Mouse (Mus musculus): Measurements from ENCODE around the gene Zcchc4. TPM values are rescaled to one million over a fixed set of nuclear protein-coding genes. Genes with fewer than 3 reads are reported as not detected.

Gene Zcchc4
- 13.0 and 14.7 TPM in 2 replicates for polyA plus RNA-seq (2015; fragmentation: Nextera tagmentation; extraction: Ambion mirVana)

- H3K36me3 ChIP-seq = no peaks in the 10 kb centered on the region
- no peak within 1 kb of the TSS for H3K4me3 ChIP-seq (replicated peaks)
- no peak within 1 kb of the TSS for H3K9ac ChIP-seq
- no peak within 1 kb of the TSS for H3K27ac ChIP-seq
- ATAC-seq (ENCODE audit: insufficient read depth, low FRiP score, low read depth) = no peak
- no peaks in the 10 kb centered on the region for H3K4me1 ChIP-seq
- no peak within 1 kb of the TSS for H3K4me2 ChIP-seq
- H3K9me3 ChIP-seq = no peaks in the 10 kb centered on the region
- WGBS = 59% methylated on average over 8 of the region's 8 CpGs
- H3K27me3 ChIP-seq (replicated peaks) = no peaks in the 10 kb centered on the region
These were observed at the start of gene Zcchc4 for GRCm38 (mm10) chr5:52775237-52775636. Gene Zcchc4 (plus strand): TSS chr5:52775409.

DNA sequence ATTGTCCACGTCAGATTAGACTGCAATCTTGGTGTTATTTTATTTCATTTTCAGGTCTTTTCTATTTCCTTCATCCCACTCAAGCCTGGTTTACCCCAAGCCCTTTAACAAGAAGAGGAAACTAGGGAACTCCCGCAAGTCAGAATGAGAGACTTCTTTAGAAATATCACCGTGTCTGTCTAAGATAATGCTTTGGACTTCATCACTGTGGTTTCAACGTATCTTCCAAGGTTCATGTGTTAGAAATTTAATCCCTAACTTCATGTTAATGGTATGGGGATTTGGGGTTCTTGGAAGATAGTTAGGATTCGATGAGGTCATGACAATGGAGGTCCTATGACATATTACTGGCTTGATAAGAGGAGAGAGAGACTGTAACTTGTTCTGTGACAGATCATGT, 47.5 kb upstream of the Zcchc4 start:
- no peaks in the 10 kb centered on the region for H3K4me1 ChIP-seq
- 87% methylated on average over 5 of the region's 5 CpGs for WGBS
- H3K4me3 ChIP-seq (replicated peaks) = no peak overlapping the region
- no peak for ATAC-seq (ENCODE audit: insufficient read depth, low FRiP score, low read depth)
- H3K27ac ChIP-seq = no peak overlapping the region
- H3K4me2 ChIP-seq = no peak overlapping the region
- H3K9ac ChIP-seq = no peak overlapping the region
- H3K9me3 ChIP-seq = no peaks in the 10 kb centered on the region
- no peaks in the 10 kb centered on the region for H3K36me3 ChIP-seq
- no peaks in the 10 kb centered on the region for H3K27me3 ChIP-seq (replicated peaks)

DNA sequence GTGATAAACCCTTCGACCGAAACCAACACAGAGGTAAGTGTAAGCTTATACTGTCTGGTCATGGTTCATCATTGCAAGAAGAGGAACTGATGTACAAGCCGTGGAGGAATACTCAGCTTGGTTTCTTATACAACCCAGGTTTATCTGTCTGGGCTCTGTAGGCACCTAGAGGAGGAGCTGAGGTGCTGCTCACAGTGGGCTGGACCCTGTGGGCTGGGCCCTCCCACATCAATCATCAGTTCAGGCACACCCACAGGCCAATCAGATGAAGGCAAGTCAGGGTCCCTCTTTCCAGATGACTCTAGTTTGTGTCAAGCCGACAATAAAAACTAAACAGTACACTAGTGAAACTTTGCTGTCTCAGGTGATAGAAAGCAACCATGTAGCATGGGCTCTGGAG, 42.4 kb upstream of the Zcchc4 start:
- H3K36me3 ChIP-seq = no peaks in the 10 kb centered on the region
- no peaks in the 10 kb centered on the region for H3K27me3 ChIP-seq (replicated peaks)
- no peak overlapping the region for H3K27ac ChIP-seq
- H3K9ac ChIP-seq = no peak overlapping the region
- 72% methylated on average over 4 of the region's 4 CpGs for WGBS
- no peak overlapping the region for H3K4me3 ChIP-seq (replicated peaks)
- ATAC-seq (ENCODE audit: insufficient read depth, low FRiP score, low read depth) = no peak
- peaks cover 4% of the 10 kb centered on the region; the same call in 1 of the 2 replicates for H3K4me1 ChIP-seq
- no peaks in the 10 kb centered on the region for H3K9me3 ChIP-seq
- H3K4me2 ChIP-seq = no peak overlapping the region

DNA sequence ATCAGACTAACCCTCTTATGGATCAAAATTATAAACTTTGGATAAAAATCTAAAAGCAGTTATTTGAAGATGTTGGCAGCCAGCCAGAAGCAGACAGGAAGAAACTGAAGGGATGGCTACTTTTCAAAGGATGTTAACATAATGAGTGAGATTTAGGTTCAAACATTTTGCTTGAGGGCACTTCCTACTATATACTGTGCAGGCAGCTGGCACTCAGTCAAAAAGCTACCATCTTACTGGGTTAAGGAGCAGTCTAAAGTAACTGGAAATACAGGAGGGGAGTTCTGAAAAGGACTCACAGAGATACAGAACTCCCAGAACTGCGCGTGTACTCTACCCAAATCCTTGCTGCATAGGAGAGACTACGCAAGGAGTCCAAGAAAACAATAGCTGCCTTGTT, 39.2 kb upstream of the Zcchc4 start:
- Histone ChIP-seq H3K27ac (no peak overlapping the region), H3K9me3 (no peaks in the 10 kb centered on the region), H3K9ac (no peak overlapping the region), H3K4me3 (replicated peaks) (no peak overlapping the region), H3K27me3 (replicated peaks) (no peaks in the 10 kb centered on the region), H3K4me1 (peaks cover 4% of the 10 kb centered on the region; the same call in 1 of the 2 replicates), H3K36me3 (no peaks in the 10 kb centered on the region), H3K4me2 (no peak overlapping the region)
- no peak for ATAC-seq (ENCODE audit: insufficient read depth, low FRiP score, low read depth)
- WGBS = 65% methylated on average over 3 of the region's 3 CpGs

DNA sequence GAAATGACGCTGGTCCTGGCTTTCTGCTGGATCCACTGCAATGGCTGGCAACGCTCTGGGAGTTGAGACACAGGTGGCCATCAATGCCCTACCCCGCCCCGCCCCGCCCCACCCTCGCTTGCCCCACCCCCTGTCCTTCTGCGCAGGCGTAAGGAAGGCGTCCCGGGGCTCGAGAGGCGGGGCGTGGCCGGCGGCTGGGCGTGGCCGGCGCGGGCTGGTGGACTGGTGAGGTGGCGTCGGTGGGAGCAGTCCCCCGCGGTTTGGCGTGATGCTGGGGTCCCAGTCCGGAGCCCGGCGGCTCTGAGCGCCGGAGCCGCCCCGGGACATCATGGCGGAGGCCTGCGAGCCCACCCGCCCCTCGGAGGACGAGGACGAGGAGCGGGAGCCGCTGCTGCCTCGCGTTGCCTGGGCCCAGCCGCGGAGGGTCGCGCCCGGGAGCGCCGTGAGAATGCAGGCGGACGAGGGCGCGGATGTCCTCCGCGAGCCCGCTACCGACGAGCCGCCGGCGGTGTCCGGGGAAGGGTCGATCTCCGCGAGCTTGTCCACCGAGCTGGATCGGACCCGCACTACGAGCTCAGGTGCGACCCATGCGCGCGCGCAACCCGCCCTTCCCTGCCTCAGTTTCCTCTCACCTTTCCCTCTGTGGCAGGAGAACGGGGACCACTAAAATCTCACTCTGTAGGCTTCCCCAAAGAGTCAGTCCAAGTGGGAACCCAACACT, 33.7 kb upstream of the Zcchc4 start, which contains the start of gene Pi4k2b:
Gene Pi4k2b (plus strand): TSS at position 184 of the 721 bp plus-strand sequence.
- ATAC-seq (ENCODE audit: insufficient read depth, low FRiP score, low read depth) = peak; percentile 92
- H3K4me1 ChIP-seq = no peaks in the 10 kb centered on the region; the same call in 1 of the 2 replicates
- H3K27ac ChIP-seq = peak within 1 kb of the TSS; percentile 89
- H3K4me2 ChIP-seq = peak within 1 kb of the TSS; percentile 61
- peak within 1 kb of the TSS; percentile 40; the same call in 1 of the 2 replicates for H3K9ac ChIP-seq
- WGBS = under 1% methylated on average over 75 of the region's 75 CpGs
- peak within 1 kb of the TSS; percentile 95 for H3K4me3 ChIP-seq (replicated peaks)
- H3K36me3 ChIP-seq = no peaks in the 10 kb centered on the region
- no peaks in the 10 kb centered on the region for H3K9me3 ChIP-seq
- H3K27me3 ChIP-seq (replicated peaks) = no peaks in the 10 kb centered on the region

GRCm38 (mm10) chr5:52742112-52742813, 32.9 kb upstream of the Zcchc4 start:
- no peak for ATAC-seq (ENCODE audit: insufficient read depth, low FRiP score, low read depth)
- Histone ChIP-seq H3K4me3 (replicated peaks) (peak overlapping the region; percentile 95), H3K27me3 (replicated peaks) (no peaks in the 10 kb centered on the region), H3K9ac (peak overlapping the region; percentile 40; the same call in 1 of the 2 replicates), H3K4me1 (no peaks in the 10 kb centered on the region; the same call in 1 of the 2 replicates), H3K27ac (peak overlapping the region; percentile 89), H3K36me3 (no peaks in the 10 kb centered on the region), H3K9me3 (no peaks in the 10 kb centered on the region), H3K4me2 (peak overlapping the region; percentile 61)
- 1% methylated on average over 17 of the region's 17 CpGs for WGBS

- Histone ChIP-seq H3K9ac (no peak overlapping the region), H3K4me3 (replicated peaks) (peak overlapping the region; percentile 95), H3K9me3 (no peaks in the 10 kb centered on the region), H3K36me3 (no peaks in the 10 kb centered on the region), H3K27ac (no peak overlapping the region), H3K27me3 (replicated peaks) (no peaks in the 10 kb centered on the region), H3K4me1 (no peaks in the 10 kb centered on the region; the same call in 1 of the 2 replicates), H3K4me2 (peak overlapping the region; percentile 61)
- ATAC-seq (ENCODE audit: insufficient read depth, low FRiP score, low read depth) = no peak
- 34% methylated on average over 4 of the region's 4 CpGs for WGBS
These were observed 32.0 kb upstream of the Zcchc4 start for GRCm38 (mm10) chr5:52743231-52743630.

GRCm38 (mm10) chr5:52746920-52747319, 28.3 kb upstream of the Zcchc4 start:
- no peaks in the 10 kb centered on the region for H3K9me3 ChIP-seq
- H3K4me2 ChIP-seq = no peak overlapping the region
- no peak overlapping the region for H3K27ac ChIP-seq
- ATAC-seq (ENCODE audit: insufficient read depth, low FRiP score, low read depth) = no peak
- no peaks in the 10 kb centered on the region for H3K36me3 ChIP-seq
- no peaks in the 10 kb centered on the region for H3K27me3 ChIP-seq (replicated peaks)
- no peak overlapping the region for H3K4me3 ChIP-seq (replicated peaks)
- H3K4me1 ChIP-seq = no peaks in the 10 kb centered on the region; the same call in 1 of the 2 replicates
- H3K9ac ChIP-seq = no peak overlapping the region

GRCm38 (mm10) chr5:52748732-52749131, 26.5 kb upstream of the Zcchc4 start:
- ATAC-seq (ENCODE audit: insufficient read depth, low FRiP score, low read depth) = no peak
- no peak overlapping the region for H3K9ac ChIP-seq
- no peak overlapping the region for H3K27ac ChIP-seq
- H3K4me2 ChIP-seq = no peak overlapping the region
- no peaks in the 10 kb centered on the region for H3K36me3 ChIP-seq
- H3K4me3 ChIP-seq (replicated peaks) = no peak overlapping the region
- 82% methylated on average over 5 of the region's 5 CpGs for WGBS
- no peaks in the 10 kb centered on the region for H3K4me1 ChIP-seq
- H3K9me3 ChIP-seq = no peaks in the 10 kb centered on the region
- H3K27me3 ChIP-seq (replicated peaks) = no peaks in the 10 kb centered on the region

DNA sequence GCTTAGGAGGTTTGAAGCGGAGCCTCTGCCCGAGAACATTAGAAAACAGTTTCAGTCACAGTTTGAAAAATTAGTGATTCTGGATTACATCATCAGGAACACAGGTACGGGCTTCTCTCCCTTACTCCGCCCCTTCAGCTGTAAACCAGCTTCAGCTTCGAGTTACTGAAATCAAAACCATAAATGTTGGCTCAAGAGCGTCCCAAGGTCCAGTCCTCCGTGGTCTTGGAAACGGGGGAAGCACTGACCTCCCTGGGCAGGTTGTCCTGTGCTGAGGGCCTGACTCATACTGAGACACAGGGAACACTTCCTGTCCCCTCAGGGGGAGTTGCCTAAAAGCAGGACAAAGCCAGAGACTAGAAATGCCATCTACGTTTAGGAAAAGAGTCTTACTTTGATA, 22.1 kb upstream of the Zcchc4 start:
- no peak for ATAC-seq (ENCODE audit: insufficient read depth, low FRiP score, low read depth)
- H3K4me1 ChIP-seq = no peaks in the 10 kb centered on the region
- no peaks in the 10 kb centered on the region for H3K27me3 ChIP-seq (replicated peaks)
- no peak overlapping the region for H3K4me3 ChIP-seq (replicated peaks)
- H3K27ac ChIP-seq = no peak overlapping the region
- no peak overlapping the region for H3K9ac ChIP-seq
- H3K4me2 ChIP-seq = no peak overlapping the region
- 74% methylated on average over 9 of the region's 9 CpGs for WGBS
- 0 out of 2 replicates have a peak, but pooled peaks cover 3% of the 10 kb centered on the region for H3K36me3 ChIP-seq
- no peaks in the 10 kb centered on the region for H3K9me3 ChIP-seq

DNA sequence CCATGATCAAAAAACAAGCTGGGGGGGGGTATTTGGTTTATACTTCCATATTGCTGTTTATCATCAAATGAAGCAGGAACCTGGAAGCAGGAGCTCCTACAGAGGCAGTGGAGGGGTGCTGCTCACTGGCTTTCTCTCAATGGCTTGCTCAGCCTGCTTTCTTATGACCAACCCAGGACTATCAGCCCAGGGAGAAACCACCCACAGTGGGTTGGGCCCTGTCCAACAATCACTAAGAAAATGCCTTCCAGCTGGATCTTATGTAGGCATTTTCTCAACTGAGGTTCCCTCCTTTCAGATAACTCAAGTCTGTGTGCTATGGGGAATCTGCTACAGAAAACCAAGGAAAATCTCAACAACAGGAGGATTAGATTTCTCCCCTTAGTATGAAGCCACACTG, 21.0 kb upstream of the Zcchc4 start:
- no peaks in the 10 kb centered on the region for H3K4me1 ChIP-seq
- 0 out of 2 replicates have a peak, but pooled peaks cover 3% of the 10 kb centered on the region for H3K36me3 ChIP-seq
- no peak overlapping the region for H3K27ac ChIP-seq
- no peak overlapping the region for H3K4me3 ChIP-seq (replicated peaks)
- no peak overlapping the region for H3K9ac ChIP-seq
- no peaks in the 10 kb centered on the region for H3K9me3 ChIP-seq
- H3K4me2 ChIP-seq = no peak overlapping the region
- no peak for ATAC-seq (ENCODE audit: insufficient read depth, low FRiP score, low read depth)
- no peaks in the 10 kb centered on the region for H3K27me3 ChIP-seq (replicated peaks)

DNA sequence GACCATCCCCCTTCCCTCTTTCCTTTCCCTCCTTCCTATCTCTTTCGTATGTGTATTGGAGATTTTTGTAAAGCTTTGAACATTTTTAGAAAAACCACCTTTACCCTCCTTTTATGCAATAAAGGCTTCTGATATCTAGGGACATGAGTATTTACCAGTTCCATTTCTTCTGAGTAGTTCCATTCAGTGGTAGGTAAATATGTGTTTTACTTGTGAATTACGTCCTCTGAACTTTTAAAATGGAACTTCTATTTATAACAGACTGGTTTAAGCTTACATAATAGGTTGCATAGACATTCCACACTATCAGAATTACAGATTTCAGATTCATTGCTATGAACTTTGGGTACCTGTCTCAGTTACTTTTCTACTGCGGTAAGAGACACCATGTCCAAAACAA, 19.9 kb upstream of the Zcchc4 start:
- Histone ChIP-seq H3K9ac (no peak overlapping the region), H3K27ac (no peak overlapping the region), H3K36me3 (0 out of 2 replicates have a peak, but pooled peaks cover 3% of the 10 kb centered on the region), H3K9me3 (no peaks in the 10 kb centered on the region), H3K27me3 (replicated peaks) (no peaks in the 10 kb centered on the region), H3K4me3 (replicated peaks) (no peak overlapping the region), H3K4me2 (no peak overlapping the region), H3K4me1 (no peaks in the 10 kb centered on the region)
- ATAC-seq (ENCODE audit: insufficient read depth, low FRiP score, low read depth) = no peak
- 87% methylated on average over 3 of the region's 3 CpGs for WGBS
